Mouse (Mus musculus): ENCODE results near the gene Olfr497. TPM values are rescaled to one million over a fixed set of nuclear protein-coding genes. Genes with fewer than 3 reads are reported as not detected.

Olfr497 gene
- not detected for polyA plus RNA-seq (2014; fragmentation: Illumina TruSeq; extraction: RNeasy Lipid Tissue Mini Kit (QIAGEN cat#74804); ENCODE audit: low read depth, low replicate concordance)

DNA sequence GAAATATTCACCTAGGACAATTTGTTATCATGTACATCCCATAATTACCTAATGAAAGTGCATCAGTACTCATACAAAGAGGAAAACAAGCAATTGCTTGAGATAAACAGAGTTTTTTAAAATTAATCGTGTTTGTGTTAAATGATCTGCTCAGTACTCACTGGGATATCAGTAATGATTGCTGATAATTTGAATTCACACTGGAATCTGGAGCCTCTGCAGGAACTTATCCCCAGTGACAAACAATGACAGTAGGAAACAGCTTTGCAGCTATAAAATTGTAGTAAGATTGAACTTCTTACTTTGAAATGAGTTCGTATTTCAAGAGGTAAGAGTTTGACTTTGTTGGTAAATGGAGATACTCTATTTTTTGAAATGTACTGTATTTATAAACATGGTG is at the start of gene Olfr497:
Gene Olfr497, plus strand, starts transcription at position 301 of the 400 bp plus-strand sequence.

DNA sequence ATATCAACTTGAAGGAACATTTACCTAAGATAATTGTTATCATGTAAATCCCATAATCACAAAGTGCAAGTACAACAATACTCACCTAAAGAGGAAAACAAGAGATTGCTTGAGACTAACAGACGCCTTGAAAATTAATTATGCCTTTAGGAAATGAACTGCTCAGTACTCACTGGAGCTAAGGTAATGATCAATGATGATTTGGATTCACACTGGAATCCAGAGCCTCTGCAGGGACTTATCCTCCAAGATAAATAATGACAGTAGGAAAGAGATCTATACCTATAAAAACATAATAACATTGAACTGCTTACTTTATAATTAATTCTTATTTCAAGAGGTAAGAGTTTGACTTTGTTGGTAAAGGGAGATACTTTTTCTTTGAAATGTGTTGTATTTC is 27.4 kb upstream of the Olfr497 start, which contains the start of gene Olfr495:
Gene Olfr495, plus strand, starts transcription at position 301 of the 400 bp plus-strand sequence.

DNA sequence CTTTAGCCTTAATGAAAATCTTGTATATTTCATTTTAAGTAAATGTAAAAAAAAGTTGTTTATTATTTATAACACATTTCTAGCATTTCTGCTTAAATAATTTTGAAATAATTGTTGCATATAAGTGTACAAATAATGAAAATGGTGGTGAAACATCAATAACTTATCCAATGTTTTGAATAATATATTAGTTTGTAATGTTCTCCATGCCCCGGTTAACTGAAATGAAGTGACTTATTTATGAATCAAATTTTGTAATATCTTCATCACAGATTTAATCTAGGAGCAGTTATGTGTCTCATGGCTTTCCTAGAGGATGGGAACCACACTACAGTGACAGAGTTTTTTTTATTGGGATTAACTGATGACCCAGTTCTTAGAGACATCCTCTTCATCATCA is 44.8 kb downstream of the Olfr497 start, which contains the start of gene Olfr498:
Gene Olfr498, plus strand, starts transcription at position 301 of the 400 bp plus-strand sequence.

Other genes starting within 250 kb of the Olfr497 start
- not detected for gene Olfr486, start 247.7 kb upstream of the Olfr497 start, polyA plus RNA-seq (2014; fragmentation: Illumina TruSeq; extraction: RNeasy Lipid Tissue Mini Kit (QIAGEN cat#74804); ENCODE audit: low read depth, low replicate concordance)
- gene Olfr487, start 205.8 kb upstream of the Olfr497 start, polyA plus RNA-seq (2014; fragmentation: Illumina TruSeq; extraction: RNeasy Lipid Tissue Mini Kit (QIAGEN cat#74804); ENCODE audit: low read depth, low replicate concordance): not detected
- gene Olfr488, start 162.1 kb upstream of the Olfr497 start, polyA plus RNA-seq (2014; fragmentation: Illumina TruSeq; extraction: RNeasy Lipid Tissue Mini Kit (QIAGEN cat#74804); ENCODE audit: low read depth, low replicate concordance): not detected
- not detected for gene Olfr490, start 131.5 kb upstream of the Olfr497 start, polyA plus RNA-seq (2014; fragmentation: Illumina TruSeq; extraction: RNeasy Lipid Tissue Mini Kit (QIAGEN cat#74804); ENCODE audit: low read depth, low replicate concordance)
- gene Olfr491, start 107.0 kb upstream of the Olfr497 start, polyA plus RNA-seq (2014; fragmentation: Illumina TruSeq; extraction: RNeasy Lipid Tissue Mini Kit (QIAGEN cat#74804); ENCODE audit: low read depth, low replicate concordance): not detected
- not detected for gene Olfr492, start 96.7 kb upstream of the Olfr497 start, polyA plus RNA-seq (2014; fragmentation: Illumina TruSeq; extraction: RNeasy Lipid Tissue Mini Kit (QIAGEN cat#74804); ENCODE audit: low read depth, low replicate concordance)
- not detected for gene Olfr493, start 73.4 kb upstream of the Olfr497 start, polyA plus RNA-seq (2014; fragmentation: Illumina TruSeq; extraction: RNeasy Lipid Tissue Mini Kit (QIAGEN cat#74804); ENCODE audit: low read depth, low replicate concordance)
- gene Olfr494, start 55.1 kb upstream of the Olfr497 start, polyA plus RNA-seq (2014; fragmentation: Illumina TruSeq; extraction: RNeasy Lipid Tissue Mini Kit (QIAGEN cat#74804); ENCODE audit: low read depth, low replicate concordance): not detected
- not detected for gene Olfr495, start 27.3 kb upstream of the Olfr497 start, polyA plus RNA-seq (2014; fragmentation: Illumina TruSeq; extraction: RNeasy Lipid Tissue Mini Kit (QIAGEN cat#74804); ENCODE audit: low read depth, low replicate concordance)
- gene Olfr498, start 44.9 kb downstream of the Olfr497 start, polyA plus RNA-seq (2014; fragmentation: Illumina TruSeq; extraction: RNeasy Lipid Tissue Mini Kit (QIAGEN cat#74804); ENCODE audit: low read depth, low replicate concordance): not detected
- gene Olfr502, start 104.6 kb downstream of the Olfr497 start, polyA plus RNA-seq (2014; fragmentation: Illumina TruSeq; extraction: RNeasy Lipid Tissue Mini Kit (QIAGEN cat#74804); ENCODE audit: low read depth, low replicate concordance): not detected
- not detected for gene Olfr503, start 124.1 kb downstream of the Olfr497 start, polyA plus RNA-seq (2014; fragmentation: Illumina TruSeq; extraction: RNeasy Lipid Tissue Mini Kit (QIAGEN cat#74804); ENCODE audit: low read depth, low replicate concordance)
- gene Olfr504, start 145.4 kb downstream of the Olfr497 start, polyA plus RNA-seq (2014; fragmentation: Illumina TruSeq; extraction: RNeasy Lipid Tissue Mini Kit (QIAGEN cat#74804); ENCODE audit: low read depth, low replicate concordance): not detected
- gene Olfr506, start 190.4 kb downstream of the Olfr497 start, polyA plus RNA-seq (2014; fragmentation: Illumina TruSeq; extraction: RNeasy Lipid Tissue Mini Kit (QIAGEN cat#74804); ENCODE audit: low read depth, low replicate concordance): not detected
- gene Olfr507, start 201.4 kb downstream of the Olfr497 start, polyA plus RNA-seq (2014; fragmentation: Illumina TruSeq; extraction: RNeasy Lipid Tissue Mini Kit (QIAGEN cat#74804); ENCODE audit: low read depth, low replicate concordance): not detected
- not detected for gene Olfr508, start 209.6 kb downstream of the Olfr497 start, polyA plus RNA-seq (2014; fragmentation: Illumina TruSeq; extraction: RNeasy Lipid Tissue Mini Kit (QIAGEN cat#74804); ENCODE audit: low read depth, low replicate concordance)
- gene Olfr509, start 231.5 kb downstream of the Olfr497 start, polyA plus RNA-seq (2014; fragmentation: Illumina TruSeq; extraction: RNeasy Lipid Tissue Mini Kit (QIAGEN cat#74804); ENCODE audit: low read depth, low replicate concordance): not detected
- not detected for gene Olfr510, start 246.0 kb downstream of the Olfr497 start, polyA plus RNA-seq (2014; fragmentation: Illumina TruSeq; extraction: RNeasy Lipid Tissue Mini Kit (QIAGEN cat#74804); ENCODE audit: low read depth, low replicate concordance)